Mouse (Mus musculus): ENCODE measurements around the gene Cort.

The Cort gene

GRCm38 (mm10) chr4:149099369-149100017 is 27.1 kb downstream of the Cort start, which contains the start of gene Pex14:
TSS of gene Pex14 (minus strand) at chr4:149099876.
- intact Hi-C loops (cut with DNase I): no loop called here

DNA sequence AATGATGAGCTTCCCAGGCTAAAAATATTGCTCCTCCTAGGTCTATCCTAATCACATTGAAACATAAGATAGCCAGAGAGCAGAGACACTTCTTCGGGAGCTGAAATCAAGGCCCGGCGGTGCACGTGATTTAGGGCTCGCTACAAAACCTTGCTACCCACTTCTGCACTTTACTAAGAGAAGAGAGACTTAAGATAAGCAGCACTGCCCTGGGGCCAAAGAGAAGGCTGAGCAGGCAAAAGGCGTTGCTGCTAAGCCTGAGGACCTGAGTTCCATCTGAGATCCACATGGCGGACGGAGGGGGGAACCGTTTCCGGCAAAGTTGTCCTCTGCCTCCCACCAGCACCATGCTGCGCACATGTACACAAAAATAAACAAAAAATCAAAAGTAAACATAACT is 28.0 kb downstream of the Cort start:
- intact Hi-C loops (cut with DNase I): no loop called here

GRCm38 (mm10) chr4:149097956-149098355 is 28.6 kb downstream of the Cort start:
- intact Hi-C loops (cut with DNase I): no loop called here

DNA sequence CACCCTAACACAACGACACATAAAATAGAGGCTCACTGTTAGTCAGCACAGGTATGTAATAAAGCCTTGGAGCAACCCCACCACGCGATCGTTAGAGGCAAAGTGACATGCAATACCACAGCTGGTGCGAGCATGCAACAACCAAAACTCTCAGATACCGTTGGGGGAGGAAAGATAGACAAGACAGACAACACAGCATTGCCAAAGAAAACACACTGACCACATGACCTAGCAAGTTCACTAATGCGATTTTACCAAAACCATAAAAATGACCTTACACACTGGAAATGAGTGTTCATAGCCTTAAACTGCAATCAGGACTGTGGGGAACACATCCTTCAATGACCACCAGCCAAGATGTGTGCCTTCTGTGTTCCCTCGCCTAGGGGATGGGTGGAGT is 35.2 kb downstream of the Cort start:
- intact Hi-C loops (cut with DNase I): no loop called here

DNA sequence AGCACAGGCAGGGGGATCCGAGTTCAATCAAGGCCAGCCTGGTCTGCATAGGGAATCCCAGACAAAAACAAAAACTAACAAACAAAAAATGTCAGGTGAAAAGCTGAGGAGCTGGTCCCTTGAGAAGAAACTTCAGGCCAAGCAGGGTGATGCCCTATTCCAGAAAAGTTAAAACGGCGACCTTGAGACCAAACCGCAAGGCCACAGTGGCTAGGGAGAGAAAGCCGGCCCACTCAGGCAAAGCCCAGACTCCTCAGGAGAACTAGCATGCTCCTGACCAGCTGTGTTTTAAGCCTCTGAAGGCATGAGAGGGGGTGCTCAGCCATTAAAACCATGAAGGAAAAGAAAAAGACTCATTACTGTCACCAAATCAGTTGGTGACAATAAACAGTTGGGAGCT is 41.2 kb downstream of the Cort start:
- intact Hi-C loops (cut with DNase I): no loop called here

GRCm38 (mm10) chr4:149081528-149081927 is 45.0 kb downstream of the Cort start:
- intact Hi-C loops (cut with DNase I): no loop called here

- intact Hi-C loops (cut with DNase I): no loop called here
Observed at GRCm38 (mm10) chr4:149080111-149080510, 46.5 kb downstream of the Cort start.

- intact Hi-C loops (cut with DNase I): no loop called here
Observed at GRCm38 (mm10) chr4:149079629-149080028, 46.9 kb downstream of the Cort start.

DNA sequence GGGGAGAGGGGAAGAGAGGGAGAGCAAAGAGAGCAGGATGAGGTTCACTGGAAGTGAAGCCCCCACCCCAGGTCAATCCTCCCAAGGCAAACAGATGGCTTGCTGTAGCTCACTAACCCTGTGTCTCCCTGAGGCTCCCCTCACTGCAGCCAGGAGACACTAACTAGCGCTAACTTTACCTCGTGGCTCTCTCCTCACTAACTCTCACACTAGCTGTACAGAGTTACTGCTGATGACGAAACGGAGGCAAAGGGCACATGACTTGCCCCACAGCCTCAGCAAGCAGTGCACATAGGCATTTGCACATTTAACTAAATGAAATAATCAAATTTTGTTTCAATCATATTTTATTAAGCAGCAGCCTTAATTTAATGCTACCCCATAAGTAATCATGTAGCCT is 48.3 kb downstream of the Cort start:
- intact Hi-C loops (cut with DNase I): no loop called here

DNA sequence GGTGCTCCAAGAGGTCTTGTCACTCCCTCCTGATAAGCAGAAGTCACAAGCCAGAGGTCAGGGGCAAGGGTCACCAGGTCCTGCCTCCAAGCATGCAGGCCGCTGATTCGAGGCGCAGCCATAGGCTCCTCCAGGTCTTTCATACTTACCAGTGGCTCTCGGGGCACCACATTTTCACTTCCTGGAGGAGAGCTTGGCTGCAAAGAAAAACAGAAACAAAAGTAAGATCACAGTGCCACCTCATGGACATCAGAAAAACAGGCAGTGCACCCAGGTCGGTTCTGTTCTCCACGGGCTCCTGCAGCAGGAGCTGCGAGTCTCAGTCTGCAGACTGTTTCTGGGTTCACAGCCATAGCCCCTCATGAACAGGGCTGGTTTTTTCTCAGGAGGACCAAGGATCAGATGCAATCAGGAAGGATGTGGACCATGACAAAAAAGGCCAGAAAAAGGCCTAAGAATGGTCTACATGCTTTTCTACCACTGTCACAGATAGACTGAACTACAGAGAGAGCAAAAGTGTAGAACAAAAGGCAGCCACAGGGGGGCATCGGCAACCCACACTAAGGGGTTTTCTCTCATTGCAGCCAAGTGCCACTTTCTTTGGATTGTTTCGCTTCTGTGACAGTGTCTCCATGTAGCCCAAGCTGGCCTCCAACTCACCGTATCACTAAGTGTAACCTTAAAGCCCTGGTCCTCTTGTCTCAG is 50.5 kb downstream of the Cort start:
- intact Hi-C loops (cut with DNase I): loop anchor here (2.0 kb wide), 2 partner anchors 61 to 333 kb away; partner anchors contain the start of gene Cenps

DNA sequence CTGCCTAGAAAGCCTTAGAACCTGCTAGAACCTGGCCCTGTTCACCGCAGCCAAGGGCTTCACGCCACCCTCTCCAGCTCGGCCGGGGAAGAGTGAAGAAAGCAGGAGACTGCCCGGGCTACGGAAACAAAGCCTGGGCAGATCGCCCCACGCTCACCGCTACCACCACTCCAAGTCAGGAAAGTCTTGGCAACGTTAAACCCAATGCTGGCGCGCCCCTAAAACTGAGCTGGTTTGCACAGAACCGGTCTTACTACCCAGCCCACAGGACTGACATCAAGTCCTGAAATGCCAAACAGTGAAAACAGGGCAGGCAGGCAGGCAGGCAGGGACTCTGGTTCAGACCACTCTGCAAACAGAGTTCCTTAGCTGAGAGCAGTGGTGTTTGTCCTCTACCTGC is 51.5 kb downstream of the Cort start:
- intact Hi-C loops (cut with DNase I): loop anchor here (2.0 kb wide), 1 partner anchor 332 kb away; no protein-coding TSS in a partner anchor

Data from adrenal gland (tissue).